Mouse (Mus musculus) G1E-ER4 (cell line): ENCODE data around the gene Tmem217. TPM values are rescaled to one million over a fixed set of nuclear protein-coding genes. Genes with fewer than 3 reads are reported as not detected.

Experiments used
- GATA1 ChIP-seq: IDR thresholded peaks from one replicate; pipeline ENCODE4 v1.8.0; 2012; ENCODE audit warnings: low read length, inconsistent platforms
- polyA plus RNA-seq: library from polyadenylated mRNA; stranded (reverse); fragments of >175 nt; gene quantifications from 2 replicates; pipeline ENCODE4 v1.2.3, GENCODE M21; 2012

Tmem217 gene
- polyA plus RNA-seq, 1 experiment: not detected

DNA sequence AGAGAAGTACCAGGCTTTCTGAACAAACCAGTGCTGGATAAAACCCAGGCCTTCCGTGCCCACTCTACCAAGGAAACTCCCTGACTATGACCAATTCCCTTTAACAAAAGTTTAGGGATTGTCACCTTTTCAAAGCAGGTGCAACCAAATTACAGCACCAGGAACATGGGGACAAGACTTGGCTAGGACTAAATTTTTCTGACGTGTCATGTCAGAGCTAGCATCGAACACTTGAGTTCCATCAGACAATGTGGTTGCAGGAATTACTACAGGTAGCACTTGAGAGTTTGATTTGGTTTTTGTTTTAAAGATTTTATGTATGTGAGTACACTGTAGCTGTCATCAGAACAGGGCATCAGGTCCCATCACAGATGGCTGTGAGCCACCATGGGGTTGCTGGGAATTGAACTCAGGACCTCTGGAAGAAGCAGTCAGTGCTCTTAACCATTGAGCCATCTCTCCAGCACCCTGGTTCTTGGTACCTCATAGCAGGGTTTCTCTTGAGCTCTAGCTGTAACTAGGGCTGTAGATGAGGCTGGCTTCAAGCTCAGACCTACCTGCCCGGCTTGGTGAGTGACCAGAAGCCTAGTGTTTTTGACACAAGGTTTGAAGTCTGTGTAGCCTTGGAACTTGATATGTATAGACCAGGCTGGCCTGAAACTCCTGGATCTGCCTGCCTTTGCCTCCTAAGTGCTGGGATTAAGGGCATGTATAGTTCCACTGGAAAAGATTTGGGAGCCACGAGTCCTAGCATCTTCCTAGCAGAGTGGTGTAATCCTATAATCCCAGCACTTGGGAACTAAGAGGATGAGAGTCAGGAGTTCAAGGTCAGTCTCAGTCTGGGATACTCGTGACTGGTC is 55.7 kb downstream of the Tmem217 start:
- no peak for TF ChIP-seq GATA1

DNA sequence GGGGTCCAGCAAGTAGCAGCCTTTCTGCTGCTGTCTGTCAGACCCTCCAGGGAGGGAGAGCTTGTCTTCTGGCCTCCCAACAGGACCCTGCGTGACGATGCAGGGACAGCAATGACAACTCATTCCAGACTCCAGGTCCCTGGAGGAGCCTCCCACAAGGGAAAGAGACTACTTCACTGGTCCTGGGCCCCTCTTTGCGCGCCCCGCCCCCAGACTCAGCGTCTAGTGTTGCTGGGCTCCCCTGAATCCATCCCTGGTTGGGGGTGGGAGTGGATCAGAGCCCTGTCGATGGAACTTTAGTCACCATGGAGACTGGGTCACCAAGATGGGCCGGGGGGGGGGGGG is 57.5 kb downstream of the Tmem217 start:
- no peak for TF ChIP-seq GATA1

DNA sequence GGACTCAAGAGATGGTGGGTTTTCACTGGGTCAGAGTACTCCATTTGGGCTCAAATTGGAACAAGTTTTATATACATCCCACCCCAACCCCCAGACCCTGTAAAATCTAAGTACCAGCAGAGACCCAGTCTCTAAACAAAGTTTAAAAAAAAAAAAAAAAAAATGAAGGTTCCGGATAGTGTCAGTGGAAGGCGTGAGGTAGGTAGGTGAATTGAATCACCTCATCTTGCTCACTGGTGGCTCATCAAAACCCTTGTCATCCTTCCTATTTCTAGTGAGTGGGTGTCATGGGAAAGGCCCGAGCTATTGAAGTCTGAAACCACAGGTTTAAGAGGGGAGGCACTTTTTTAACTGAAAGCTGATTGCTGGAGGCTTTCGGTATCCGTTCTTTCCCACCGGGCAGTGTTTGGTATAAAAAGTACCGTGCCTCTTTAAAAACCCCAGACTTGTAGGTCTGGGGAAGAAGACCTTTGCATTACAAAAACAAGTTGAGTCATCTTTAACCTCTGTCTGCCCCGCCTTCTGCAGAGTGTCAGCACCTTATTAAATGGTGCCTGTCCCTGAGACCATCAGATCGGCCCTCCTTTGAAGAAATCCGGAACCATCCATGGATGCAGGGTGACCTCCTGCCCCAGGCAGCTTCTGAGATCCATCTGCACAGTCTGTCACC is 58.0 kb downstream of the Tmem217 start:
- TF ChIP-seq GATA1: no peak

DNA sequence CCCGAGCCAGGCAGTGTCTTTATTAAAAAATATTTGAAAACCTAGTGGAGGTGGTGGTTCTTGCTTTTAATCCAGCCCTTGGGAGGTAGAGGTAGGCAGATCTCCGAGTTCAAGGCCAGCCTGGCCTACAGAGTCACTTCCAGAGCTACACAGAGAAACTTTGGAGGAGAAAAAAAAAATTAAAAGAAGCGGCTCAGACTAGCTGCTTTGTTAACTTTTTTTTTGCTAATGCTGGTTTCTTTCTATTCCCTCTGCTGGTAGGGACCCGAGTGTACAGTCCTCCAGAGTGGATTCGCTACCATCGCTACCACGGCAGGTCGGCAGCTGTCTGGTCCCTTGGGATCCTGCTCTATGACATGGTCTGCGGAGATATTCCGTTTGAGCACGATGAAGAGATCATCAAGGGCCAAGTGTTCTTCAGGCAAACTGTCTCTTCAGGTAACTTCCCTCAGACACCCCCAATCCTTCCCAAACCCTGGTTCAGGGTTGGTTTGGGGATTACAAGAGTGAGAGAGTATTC is 58.7 kb downstream of the Tmem217 start:
- TF ChIP-seq GATA1: no peak

DNA sequence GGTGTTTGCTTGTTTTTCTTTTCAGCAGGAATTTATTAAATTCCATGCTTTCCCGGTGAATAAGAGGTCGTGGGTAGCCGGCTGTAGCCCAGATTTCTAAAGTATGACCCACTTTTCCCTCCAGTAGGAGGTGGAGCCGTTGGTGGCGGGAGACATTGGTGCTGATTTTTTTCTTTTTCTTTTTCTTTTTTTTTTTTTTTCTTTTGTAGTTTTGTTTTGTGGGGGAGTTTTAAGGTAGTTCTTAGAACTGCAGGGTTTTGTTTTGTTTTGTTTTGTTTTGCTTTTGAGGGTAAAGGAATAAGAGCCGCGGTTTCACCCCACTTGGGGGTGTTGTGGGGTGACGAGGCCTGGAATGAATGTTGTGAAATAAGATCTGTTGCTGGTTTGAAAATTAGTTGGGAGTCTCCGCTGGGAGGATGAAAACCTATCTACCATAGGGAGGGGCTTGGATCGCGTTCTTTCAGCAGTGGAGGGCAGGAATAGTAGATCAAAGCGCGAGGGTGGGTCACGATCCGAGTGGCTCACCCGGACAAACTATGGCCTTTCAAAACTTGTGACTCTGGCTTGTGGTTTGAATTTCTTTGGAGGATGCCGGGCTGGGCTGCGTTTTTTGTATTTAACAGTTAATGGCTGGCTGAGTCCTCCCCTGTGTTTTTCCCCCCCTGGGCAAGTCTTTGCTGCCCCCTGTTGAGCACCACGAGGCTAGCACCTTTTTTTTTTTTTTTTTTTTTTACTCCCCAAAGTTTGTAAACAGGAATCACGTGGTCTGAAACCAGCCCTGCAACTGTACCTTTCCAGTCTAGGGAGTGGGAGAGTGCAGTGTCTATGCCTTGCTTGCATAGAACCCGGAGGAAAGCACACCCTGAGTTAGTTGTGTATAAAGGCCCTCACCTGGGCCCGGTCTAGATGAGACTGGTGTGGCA is 59.7 kb downstream of the Tmem217 start:
- TF ChIP-seq GATA1: no peak

DNA sequence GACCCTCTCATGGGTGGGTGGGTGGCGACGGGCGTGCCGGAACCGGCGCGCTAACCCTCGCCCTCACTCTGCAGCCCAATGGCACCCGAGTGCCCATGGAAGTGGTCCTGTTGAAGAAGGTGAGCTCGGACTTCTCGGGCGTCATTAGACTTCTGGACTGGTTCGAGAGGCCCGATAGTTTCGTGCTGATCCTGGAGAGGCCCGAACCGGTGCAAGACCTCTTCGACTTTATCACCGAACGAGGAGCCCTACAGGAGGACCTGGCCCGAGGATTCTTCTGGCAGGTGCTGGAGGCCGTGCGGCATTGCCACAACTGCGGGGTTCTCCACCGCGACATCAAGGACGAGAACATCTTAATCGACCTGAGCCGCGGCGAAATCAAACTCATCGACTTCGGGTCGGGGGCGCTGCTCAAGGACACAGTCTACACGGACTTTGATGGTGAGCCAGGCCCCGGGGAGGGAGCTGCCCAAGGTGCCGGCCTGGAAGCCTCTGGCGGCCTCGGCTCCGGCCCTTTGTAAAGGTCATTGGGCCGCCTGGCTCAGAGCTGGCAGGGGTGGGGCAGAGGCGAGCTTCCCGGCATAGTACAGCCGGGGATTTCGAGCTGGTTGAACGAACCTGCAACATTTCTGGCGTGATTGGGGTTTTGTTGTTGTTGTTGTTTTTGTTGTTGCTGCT is 60.5 kb downstream of the Tmem217 start:
- no peak for TF ChIP-seq GATA1

DNA sequence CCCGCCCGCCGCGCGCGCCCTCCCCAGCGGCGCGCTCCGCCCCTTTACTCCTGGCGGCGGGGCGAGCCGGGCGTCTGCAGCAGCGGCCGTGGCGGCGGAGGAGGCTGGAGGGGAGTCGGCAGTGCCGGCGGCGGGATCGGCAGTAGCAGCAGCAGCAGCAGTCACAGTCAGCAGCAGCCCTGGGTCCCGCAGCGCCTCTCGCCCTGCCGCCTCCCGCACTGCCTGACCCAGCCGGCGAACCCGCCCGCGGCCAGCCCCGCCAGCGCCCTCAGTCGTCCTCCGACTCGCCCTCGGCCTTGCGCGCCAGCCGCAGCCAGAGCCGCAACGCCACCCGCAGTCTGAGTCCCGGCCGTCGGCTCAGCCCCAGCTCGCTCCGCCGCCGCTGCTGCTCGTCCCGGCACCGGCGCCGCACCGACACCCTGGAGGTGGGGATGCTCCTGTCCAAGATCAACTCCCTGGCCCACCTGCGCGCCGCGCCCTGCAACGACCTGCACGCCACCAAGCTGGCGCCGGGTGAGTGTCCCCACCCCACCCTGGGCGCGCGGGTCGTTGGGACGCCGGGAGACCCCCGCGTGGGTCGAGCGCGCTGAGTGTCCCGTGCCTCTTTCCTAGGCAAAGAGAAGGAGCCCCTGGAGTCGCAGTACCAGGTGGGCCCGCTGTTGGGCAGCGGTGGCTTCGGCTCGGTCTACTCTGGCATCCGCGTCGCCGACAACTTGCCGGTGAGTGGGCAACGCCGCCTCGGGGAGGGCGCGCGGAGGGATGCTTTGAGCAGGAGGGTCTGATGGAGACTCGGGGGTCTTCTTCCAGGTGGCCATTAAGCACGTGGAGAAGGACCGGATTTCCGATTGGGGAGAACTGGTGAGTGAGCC is 61.2 kb downstream of the Tmem217 start, which contains the start of gene Pim1:
TSS of gene Pim1 (plus strand) at position 41 of the 869 bp plus-strand sequence.
- no peak for TF ChIP-seq GATA1

DNA sequence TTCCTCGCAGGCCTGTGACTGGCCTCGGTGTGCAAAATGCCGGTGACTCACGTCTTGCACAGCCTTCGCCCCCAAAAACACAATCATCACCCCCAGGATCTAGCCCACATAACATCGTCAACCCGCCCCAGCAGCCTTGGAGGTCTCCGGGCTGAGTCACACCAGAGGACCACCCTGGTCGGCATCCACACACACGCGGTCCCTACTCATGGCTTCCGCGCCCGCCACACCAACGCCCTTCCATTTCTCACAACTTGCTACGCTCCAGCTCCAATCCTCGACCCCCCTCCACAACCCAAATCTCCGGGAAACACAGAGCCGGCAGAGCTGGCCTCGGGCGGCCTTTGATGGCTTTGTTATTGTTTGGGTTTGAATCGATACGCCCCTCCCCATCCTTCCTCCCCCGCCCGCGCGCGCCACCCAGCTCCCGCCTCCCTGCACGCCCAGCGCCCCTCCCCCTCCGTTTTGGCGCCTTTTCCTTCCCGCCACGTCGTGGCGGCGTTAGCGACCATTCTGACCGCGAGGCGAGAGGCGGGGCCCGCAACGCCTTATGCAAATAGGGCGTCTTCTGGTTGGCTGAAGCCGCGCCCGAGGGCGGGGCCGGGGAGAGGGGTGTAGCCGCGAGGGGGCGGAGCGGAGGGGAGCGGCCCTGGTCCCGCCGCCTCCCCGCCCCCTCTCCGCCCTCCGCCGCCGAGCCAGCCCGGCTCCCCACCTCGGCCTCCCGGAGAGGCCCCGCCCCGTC is 62.0 kb downstream of the Tmem217 start:
- TF ChIP-seq GATA1: no peak

DNA sequence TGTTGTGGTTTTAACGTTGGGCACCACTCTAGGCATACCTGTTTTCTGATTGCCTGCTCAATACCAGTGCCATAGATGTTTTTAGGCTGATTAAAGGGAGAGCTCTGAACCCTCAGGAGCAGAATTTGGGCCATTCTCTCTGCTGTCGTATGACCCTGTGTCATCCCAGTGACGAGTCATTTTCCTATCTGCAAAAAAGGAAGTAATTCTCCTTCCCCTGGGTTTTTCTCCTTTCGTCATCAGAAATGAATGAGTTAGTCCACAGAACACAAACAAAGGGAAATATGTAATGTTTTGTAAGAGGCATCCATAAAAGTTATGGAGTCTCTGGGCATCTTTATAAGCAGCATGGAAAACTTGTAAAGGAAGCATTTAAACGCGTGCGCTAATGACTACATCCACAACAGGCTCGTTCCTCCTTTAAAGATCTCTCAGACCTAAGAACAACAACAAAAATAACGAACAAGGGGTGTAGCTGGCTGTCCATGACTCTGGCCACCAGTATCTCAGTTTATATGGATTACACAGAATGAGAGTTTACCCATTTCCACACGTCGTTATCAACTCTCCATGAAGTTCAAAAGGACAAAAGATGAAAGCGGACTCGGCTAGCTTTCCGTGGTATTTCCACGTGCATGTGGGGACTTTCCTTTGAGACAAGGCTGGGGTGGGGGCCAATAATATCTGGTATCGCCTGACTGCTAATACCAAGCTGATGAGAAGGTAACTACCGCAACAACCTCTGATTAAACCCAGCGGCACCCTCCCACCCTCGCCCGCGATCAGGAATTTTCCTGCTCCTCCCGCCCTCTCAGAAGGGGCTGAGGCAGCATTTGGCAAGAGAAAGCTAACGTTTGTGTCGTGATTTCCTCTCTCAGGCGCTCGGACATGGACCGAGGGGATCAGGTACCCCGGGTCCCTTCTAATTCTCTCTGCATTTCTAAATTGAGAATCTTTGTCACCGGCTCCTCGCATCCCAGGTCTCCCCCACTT is 62.9 kb downstream of the Tmem217 start:
- no peak for TF ChIP-seq GATA1

DNA sequence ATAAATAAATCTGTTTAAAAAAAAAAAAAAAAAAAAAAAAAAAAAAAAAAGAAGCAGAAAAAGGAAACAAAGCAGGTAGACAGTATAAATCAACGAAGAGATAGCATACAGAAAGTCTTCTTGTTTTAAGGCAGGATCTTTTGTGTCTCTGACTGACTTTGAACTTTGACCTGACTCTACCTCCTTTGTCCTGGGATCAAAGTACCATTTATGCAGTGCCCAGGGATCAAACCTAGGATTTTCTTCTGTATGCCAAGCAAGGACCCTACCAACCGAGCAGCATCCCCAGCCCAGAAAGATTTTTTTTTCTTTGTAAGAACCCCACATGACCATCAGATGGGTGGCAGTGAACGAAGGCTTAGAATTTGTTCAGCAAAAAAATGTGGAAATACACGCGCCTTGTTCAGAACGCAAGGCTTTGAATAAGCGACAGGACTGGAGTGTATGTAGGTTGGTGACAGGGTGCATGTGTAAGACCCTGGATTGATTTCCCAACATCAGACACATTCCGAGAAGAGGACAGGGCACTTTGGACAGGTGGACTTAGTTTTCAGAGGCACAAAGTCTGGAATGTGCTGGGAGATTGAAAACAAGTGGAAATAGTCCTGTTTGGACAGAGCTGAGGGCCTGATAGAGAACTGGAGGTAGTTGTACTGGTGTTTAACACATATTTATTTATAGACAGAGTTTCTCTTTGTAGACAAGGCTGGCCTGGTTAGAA is 63.8 kb downstream of the Tmem217 start:
- TF ChIP-seq GATA1: no peak

DNA sequence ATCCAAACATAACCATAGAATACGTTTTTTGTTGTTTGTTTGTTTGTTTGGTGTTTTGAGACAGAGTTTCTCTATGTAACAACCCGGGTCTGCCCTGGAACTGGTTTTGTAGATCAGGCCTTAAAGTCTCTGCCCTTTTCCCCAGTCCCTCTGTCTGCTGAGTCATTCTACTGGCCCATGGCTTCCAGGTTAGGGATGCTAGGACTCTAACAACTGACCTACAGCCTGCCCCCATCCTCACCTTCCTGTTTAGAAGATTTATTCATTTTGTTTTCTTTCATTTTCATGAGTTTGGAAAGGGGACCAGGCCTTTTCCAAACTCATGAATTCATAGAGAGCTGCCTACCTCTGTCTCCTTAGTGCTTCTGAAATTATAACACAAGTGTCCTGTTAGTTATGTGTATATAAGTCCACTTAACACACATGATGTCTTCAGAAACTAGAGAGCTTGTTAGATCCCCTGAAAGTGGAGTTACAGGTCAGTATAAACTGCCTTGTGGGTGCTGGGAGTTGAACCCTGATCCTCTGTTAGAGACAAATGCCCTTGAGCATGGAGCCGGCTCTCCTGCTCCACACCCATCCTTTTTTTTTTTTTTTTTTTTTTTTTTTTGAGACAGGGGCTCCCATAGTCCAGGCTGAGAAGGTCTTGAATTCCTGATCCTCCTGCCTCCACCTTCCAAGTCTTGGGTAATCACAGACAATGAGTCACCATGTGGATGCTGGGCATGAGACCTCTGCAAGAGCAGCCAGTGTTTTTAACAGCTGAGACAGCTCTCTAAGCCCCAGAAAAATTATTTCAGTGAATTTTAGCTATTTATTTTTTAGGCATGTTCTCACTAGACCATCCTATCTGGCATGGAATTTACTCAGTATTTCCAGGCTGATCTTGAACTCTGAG is 66.6 kb downstream of the Tmem217 start:
- TF ChIP-seq GATA1: no peak
